Comparison of ENCODE assay signal across 10 mouse cellular contexts in the genomic region with DNA sequence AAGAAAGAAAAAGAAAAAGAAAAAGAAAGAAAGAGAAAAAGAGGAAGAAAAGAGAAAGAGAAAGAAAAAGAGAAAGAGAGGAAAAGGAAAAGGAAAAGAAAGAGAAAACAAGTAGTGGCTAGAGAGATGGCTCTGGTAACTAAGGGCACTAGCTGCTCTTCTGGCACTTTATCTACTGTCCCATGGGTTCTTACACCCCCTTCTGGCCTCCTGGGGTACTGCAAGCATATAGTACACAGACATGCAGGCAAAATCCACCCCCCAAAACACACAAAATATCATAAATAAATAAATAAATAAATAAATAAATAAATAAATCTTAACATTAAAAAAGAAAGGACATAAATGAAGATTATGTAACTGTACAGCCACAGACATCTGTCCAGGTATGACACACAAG. TPM values are rescaled to one million over a fixed set of nuclear protein-coding genes. Genes with fewer than 3 reads are reported as not detected.
DNase-seq lines count a peak whose midpoint lies in the region; ATAC-seq and TF ChIP-seq lines count a peak whose summit lies in the region.
"Had no signal": no experiment of that assay in that cellular context is flagged by ENCODE, and none has a peak within 500 bp of the region (broad histone marks: within the 10 kb centered on the region; RNA-seq: fewer than 3 reads in every experiment).

No protein-coding gene starts in this region.

- no peaks in the 10 kb centered on the region for H3K4me1 ChIP-seq in hindbrain, embryonic 10.5 days (replicated peaks)
- no peaks in the 10 kb centered on the region for H3K4me1 ChIP-seq in hindbrain, embryonic 13.5 days (replicated peaks)
- H3K4me1 ChIP-seq in kidney, postnatal 0 days (replicated peaks; ENCODE audit: insufficient read depth, low read length) = no peaks in the 10 kb centered on the region
- no peaks in the 10 kb centered on the region for H3K4me1 ChIP-seq in midbrain, postnatal 0 days (ENCODE audit: insufficient read depth, low read length)
- H3K4me1 ChIP-seq: embryonic facial prominence, embryonic 13.5 days; lung, embryonic 15.5 days had no signal

- H3K9ac ChIP-seq in hindbrain, embryonic 13.5 days = no peak overlapping the region
- H3K9ac ChIP-seq in kidney, postnatal 0 days (ENCODE audit: low read depth, low read length) = no peak overlapping the region
- H3K9ac ChIP-seq in midbrain, postnatal 0 days (replicated peaks; ENCODE audit: low read length, poor library complexity, severe bottlenecking) = no peak overlapping the region
- H3K9ac ChIP-seq: embryonic facial prominence, embryonic 13.5 days; lung, embryonic 15.5 days had no signal

- no peaks in the 10 kb centered on the region for H3K27me3 ChIP-seq in hindbrain, embryonic 10.5 days (ENCODE audit: insufficient read depth, poor library complexity, severe bottlenecking)
- H3K27me3 ChIP-seq in hindbrain, embryonic 13.5 days = no peaks in the 10 kb centered on the region
- no peaks in the 10 kb centered on the region for H3K27me3 ChIP-seq in kidney, postnatal 0 days (ENCODE audit: insufficient read depth, low read length)
- H3K27me3 ChIP-seq in midbrain, postnatal 0 days (ENCODE audit: insufficient read depth, low read length) = no peaks in the 10 kb centered on the region
- H3K27me3 ChIP-seq: embryonic facial prominence, embryonic 13.5 days; lung, embryonic 15.5 days had no signal

- no peak overlapping the region for H3K4me3 ChIP-seq in hindbrain, embryonic 10.5 days
- no peak overlapping the region for H3K4me3 ChIP-seq in hindbrain, embryonic 13.5 days
- H3K4me3 ChIP-seq in kidney, postnatal 0 days (replicated peaks; ENCODE audit: low read depth, low read length) = no peak overlapping the region
- no peak overlapping the region for H3K4me3 ChIP-seq in midbrain, postnatal 0 days (ENCODE audit: low read depth, low read length)
- H3K4me3 ChIP-seq: embryonic facial prominence, embryonic 13.5 days; lung, embryonic 15.5 days had no signal

- no peak overlapping the region for H3K27ac ChIP-seq in hindbrain, embryonic 10.5 days
- no peak overlapping the region for H3K27ac ChIP-seq in hindbrain, embryonic 13.5 days
- H3K27ac ChIP-seq in kidney, postnatal 0 days = no peak overlapping the region
- no peak overlapping the region for H3K27ac ChIP-seq in midbrain, postnatal 0 days (ENCODE audit: low read depth, low read length)
- H3K27ac ChIP-seq: embryonic facial prominence, embryonic 13.5 days; lung, embryonic 15.5 days had no signal

- ATAC-seq in hindbrain, embryonic 13.5 days (ENCODE audit: low FRiP score) = no peak
- no peak for ATAC-seq in kidney, postnatal 0 days (replicated peaks; ENCODE audit: low FRiP score, low read depth)
- no peak for ATAC-seq in midbrain, postnatal 0 days (ENCODE audit: low FRiP score)

- TF ChIP-seq CTCF in kidney, postnatal 0 days (IDR thresholded peaks at IDR 0.05; ENCODE audit: low read depth) = peak; percentile 77
- peak; percentile 72 for TF ChIP-seq CTCF in midbrain, postnatal 0 days (IDR thresholded peaks at IDR 0.05)

- H3K4me2 ChIP-seq in hindbrain, embryonic 13.5 days = no peak overlapping the region
- H3K4me2 ChIP-seq in kidney, postnatal 0 days (ENCODE audit: low read length) = no peak overlapping the region
- H3K4me2 ChIP-seq in midbrain, postnatal 0 days (ENCODE audit: low read depth, low read length, poor library complexity, severe bottlenecking) = no peak overlapping the region
- H3K4me2 ChIP-seq: embryonic facial prominence, embryonic 13.5 days; lung, embryonic 15.5 days had no signal

- 0 out of 2 replicates have a peak, but pooled peaks cover 3% of the 10 kb centered on the region for H3K9me3 ChIP-seq in hindbrain, embryonic 10.5 days
- peaks cover 4% of the 10 kb centered on the region; the same call in 1 of the 2 replicates for H3K9me3 ChIP-seq in hindbrain, embryonic 13.5 days
- no peaks in the 10 kb centered on the region for H3K9me3 ChIP-seq in kidney, postnatal 0 days (replicated peaks; ENCODE audit: low read length)
- no peaks in the 10 kb centered on the region for H3K9me3 ChIP-seq in midbrain, postnatal 0 days (ENCODE audit: low read length)
- H3K9me3 ChIP-seq: embryonic facial prominence, embryonic 13.5 days; lung, embryonic 15.5 days had no signal

- no peaks in the 10 kb centered on the region for H3K36me3 ChIP-seq in hindbrain, embryonic 10.5 days
- H3K36me3 ChIP-seq in hindbrain, embryonic 13.5 days = 0 out of 2 replicates have a peak, but pooled peaks cover 7% of the 10 kb centered on the region
- no peaks in the 10 kb centered on the region for H3K36me3 ChIP-seq in kidney, postnatal 0 days (ENCODE audit: insufficient read depth, low read length)
- no peaks in the 10 kb centered on the region for H3K36me3 ChIP-seq in midbrain, postnatal 0 days (ENCODE audit: insufficient read depth, low read length)
- H3K36me3 ChIP-seq: embryonic facial prominence, embryonic 13.5 days; lung, embryonic 15.5 days had no signal

- peak; percentile 60 for DNase-seq in hindbrain, embryonic 10.5 days (ENCODE audit: low spot score)
- DNase-seq in B cell, adult 2 months = peak; percentile 86 to 89
- peak; percentile 73 for DNase-seq in R1 (ENCODE audit: low read depth, low spot score)
- peak; percentile 64 for DNase-seq in embryo, embryonic 11 days
- peak; percentile 81 for DNase-seq in kidney, postnatal 0 days (ENCODE audit: low spot score)
- DNase-seq in midbrain, postnatal 0 days (ENCODE audit: low spot score) = peak; percentile 52
- peak; percentile 80 for DNase-seq in thymus, postnatal 0 days (ENCODE audit: low spot score)

RNA-seq across cellular contexts. Expression of gene Mpp4, which starts 20.4 kb away (rescaled TPM):
- 0.22 and 0.51 TPM in 2 replicates for polyA plus RNA-seq in hindbrain, embryonic 10.5 days (2016; fragmentation: Nextera tagmentation; extraction: Ambion mirVana)
- 0.65 and 0.71 TPM in 2 replicates for polyA plus RNA-seq in hindbrain, embryonic 13.5 days (2015; fragmentation: Nextera tagmentation; extraction: Ambion mirVana)
- 0.43 and 0.49 TPM in 2 replicates for polyA plus RNA-seq in kidney, postnatal 0 days (2015; fragmentation: Nextera tagmentation; extraction: Ambion mirVana)
- 2.6 and 4.4 TPM in 2 replicates for total RNA-seq in midbrain, postnatal 0 days (2014; rRNA removed)
- polyA plus RNA-seq in midbrain, postnatal 0 days (2015; fragmentation: Nextera tagmentation; extraction: Ambion mirVana) = 0.58 and 0.64 TPM in 2 replicates
- 4.8 and 6.2 TPM in 2 replicates for polyA plus RNA-seq in thymus, postnatal 0 days (2015; fragmentation: Nextera tagmentation; extraction: Ambion mirVana)

RNA-seq across cellular contexts. Expression of gene Tmem237, which starts 22.6 kb away (rescaled TPM):
- 40.1 and 46.5 TPM in 2 replicates for polyA plus RNA-seq in hindbrain, embryonic 10.5 days (2016; fragmentation: Nextera tagmentation; extraction: Ambion mirVana)
- 40.1 TPM in 2 replicates for polyA plus RNA-seq in hindbrain, embryonic 13.5 days (2015; fragmentation: Nextera tagmentation; extraction: Ambion mirVana)
- 39.9 and 42.9 TPM in 2 replicates for polyA plus RNA-seq in kidney, postnatal 0 days (2015; fragmentation: Nextera tagmentation; extraction: Ambion mirVana)
- total RNA-seq in midbrain, postnatal 0 days (2014; rRNA removed) = 28.2 and 37.2 TPM in 2 replicates
- 56.9 and 60.4 TPM in 2 replicates for polyA plus RNA-seq in midbrain, postnatal 0 days (2015; fragmentation: Nextera tagmentation; extraction: Ambion mirVana)
- 12.2 and 14.4 TPM in 2 replicates for polyA plus RNA-seq in thymus, postnatal 0 days (2015; fragmentation: Nextera tagmentation; extraction: Ambion mirVana)

RNA-seq across cellular contexts. Expression of gene C2cd6, which starts 48.1 kb away (rescaled TPM):
- not detected in 2 replicates for polyA plus RNA-seq in hindbrain, embryonic 10.5 days (2016; fragmentation: Nextera tagmentation; extraction: Ambion mirVana)
- polyA plus RNA-seq in hindbrain, embryonic 13.5 days (2015; fragmentation: Nextera tagmentation; extraction: Ambion mirVana) = 0.12 TPM in 1 of 2 replicates, not detected in the other
- not detected in 2 replicates for polyA plus RNA-seq in kidney, postnatal 0 days (2015; fragmentation: Nextera tagmentation; extraction: Ambion mirVana)
- total RNA-seq in midbrain, postnatal 0 days (2014; rRNA removed) = not detected in 2 replicates
- polyA plus RNA-seq in midbrain, postnatal 0 days (2015; fragmentation: Nextera tagmentation; extraction: Ambion mirVana) = 0.23 TPM in 1 of 2 replicates, not detected in the other
- not detected in 2 replicates for polyA plus RNA-seq in thymus, postnatal 0 days (2015; fragmentation: Nextera tagmentation; extraction: Ambion mirVana)
- polyA plus RNA-seq: embryonic facial prominence, embryonic 13.5 days; lung, embryonic 15.5 days had no signal
